Mouse (Mus musculus): ENCODE results near the gene Klf15.

DNA sequence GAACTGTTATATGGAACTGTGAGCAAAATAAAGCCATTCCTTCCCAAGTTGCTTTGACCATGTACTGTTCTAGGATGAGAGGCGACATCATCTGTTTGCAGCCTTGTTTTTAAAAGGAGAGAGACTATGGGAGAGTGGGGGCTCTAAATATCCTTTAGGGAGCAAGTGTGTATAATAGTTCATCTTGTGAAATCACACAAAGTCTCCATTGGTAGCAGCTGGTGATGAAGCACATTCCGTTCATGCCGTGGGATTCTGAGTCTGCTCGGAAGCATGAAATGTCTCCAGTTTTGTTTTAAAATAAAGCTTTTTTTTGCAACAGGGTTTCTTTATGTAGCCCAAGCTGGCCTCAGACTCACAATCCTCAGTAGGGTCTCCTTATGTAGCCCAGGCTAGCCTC is 36.4 kb upstream of the Klf15 start:
- TF ChIP-seq CTCF (IDR thresholded peaks at IDR 0.05; ENCODE audit: extremely low read depth, insufficient read length, insufficient replicate concordance, low read depth, low read length) (no peak), POLR2A (IDR thresholded peaks at IDR 0.05; ENCODE audit: low read depth, low read length) (no peak)
